Mouse (Mus musculus): ENCODE measurements at regions not wholly inside any gene's neighbourhood (a gene's known extent, or its start where the extent isn't known, plus 50 kb on each side); places are given as distances from the start of the nearest gene placed in this dataset.

DNA sequence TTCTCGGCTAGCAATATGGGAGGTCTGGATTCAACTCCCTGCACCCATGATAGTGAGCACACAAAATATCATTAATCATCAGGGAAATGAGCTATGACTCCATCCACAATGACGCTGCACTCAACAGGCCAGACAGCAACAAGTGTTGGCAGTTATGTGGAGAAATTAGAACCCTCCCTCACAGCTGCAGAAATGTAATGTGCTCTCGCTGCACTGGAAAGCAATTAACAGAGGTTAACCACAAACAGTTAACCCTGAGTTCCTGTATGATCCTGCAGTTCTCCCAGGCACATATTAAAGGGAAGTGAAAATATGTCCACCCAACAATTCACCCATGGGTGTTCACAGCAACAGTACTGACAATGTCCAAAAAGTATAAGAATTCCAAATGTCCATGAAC lies 54.0 kb upstream of the Jade2 start:
- Histone ChIP-seq H3K27ac (replicated peaks) (no peak overlapping the region), H3K4me3 (no peak overlapping the region), H3K4me2 (no peak overlapping the region), H3K9me3 (no peaks in the 10 kb centered on the region), H3K36me3 (no peaks in the 10 kb centered on the region), H3K27me3 (no peaks in the 10 kb centered on the region), H3K4me1 (replicated peaks) (peaks cover 10% of the 10 kb centered on the region), H3K9ac (no peak overlapping the region)
- 84% methylated on average over 3 of the region's 3 CpGs for WGBS
- no peak for ATAC-seq (ENCODE audit: low read depth)

DNA sequence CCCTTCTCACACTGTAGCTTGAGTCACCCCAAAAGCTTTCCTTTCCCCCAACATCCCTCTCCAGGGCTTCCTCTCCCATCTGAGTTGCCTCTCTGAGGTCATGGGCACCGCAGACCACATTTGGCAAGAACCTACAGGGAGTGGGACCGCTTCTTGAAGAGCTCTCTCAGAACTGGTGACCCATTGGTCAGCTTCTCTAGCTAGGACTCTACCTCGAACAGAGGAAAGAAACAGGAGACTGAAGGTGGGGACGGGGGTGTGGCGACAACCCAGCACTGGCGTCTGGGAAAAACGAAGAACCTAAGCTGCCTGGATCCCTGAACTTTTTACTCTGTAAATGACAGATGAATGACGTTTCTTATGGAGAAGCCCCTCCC lies 51.8 kb upstream of the Cdkn2aipnl start:
- no peaks in the 10 kb centered on the region for H3K27me3 ChIP-seq
- no peaks in the 10 kb centered on the region for H3K36me3 ChIP-seq
- no peak overlapping the region for H3K27ac ChIP-seq (replicated peaks)
- no peak overlapping the region for H3K4me3 ChIP-seq
- peak overlapping the region; percentile 53 for H3K4me2 ChIP-seq
- ATAC-seq (ENCODE audit: low read depth), result no peak
- 20% methylated on average over 8 of the region's 8 CpGs for WGBS
- 0 out of 2 replicates have a peak overlapping the region, but pooled peaks have one; percentile 53 for H3K9ac ChIP-seq
- no peaks in the 10 kb centered on the region for H3K9me3 ChIP-seq
- H3K4me1 ChIP-seq (replicated peaks), result peaks cover 16% of the 10 kb centered on the region

DNA sequence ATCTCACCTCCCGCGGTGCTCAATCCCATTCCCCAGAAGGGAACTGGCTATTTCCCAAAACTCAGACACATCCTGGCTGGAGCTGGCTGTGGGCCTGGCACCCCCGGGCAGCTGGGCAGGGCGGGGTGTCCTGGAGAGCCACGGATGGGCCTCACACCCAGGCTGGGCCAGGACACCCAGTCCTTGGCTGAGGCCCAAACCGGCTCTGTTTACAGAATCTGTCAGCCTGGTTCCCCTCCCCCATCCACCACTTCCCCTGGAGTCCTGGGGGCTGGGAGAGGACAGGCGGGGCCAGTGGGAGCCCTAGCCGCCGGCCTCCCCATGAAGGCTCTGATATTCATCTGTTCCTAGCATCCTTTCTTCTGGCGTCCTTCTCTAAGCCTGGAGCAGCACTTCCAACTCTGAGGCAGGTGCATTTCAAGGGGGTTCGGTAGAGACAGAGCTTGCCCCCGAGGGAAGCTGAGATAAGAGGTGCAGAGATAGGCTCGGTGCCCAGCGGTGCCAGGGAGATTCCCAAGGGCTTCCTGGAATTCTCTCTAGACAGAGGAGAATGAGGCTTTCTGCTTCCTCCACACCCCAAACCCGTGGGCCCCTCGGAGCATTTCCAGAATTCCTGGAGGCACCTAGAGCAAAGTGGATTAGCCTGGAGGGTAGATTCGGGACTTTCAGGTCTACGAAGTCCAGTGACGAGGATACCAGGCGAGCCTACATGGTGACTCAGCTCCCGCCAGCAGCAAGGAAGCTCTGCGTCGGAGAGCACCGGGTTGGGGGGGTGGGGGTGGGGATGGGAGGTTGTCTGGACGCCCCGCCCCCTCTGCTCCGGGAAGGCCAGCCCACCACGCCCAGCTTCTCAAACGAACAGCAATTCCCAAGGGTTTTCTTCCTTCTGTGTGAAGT lies 51.2 kb upstream of the Cdkn2aipnl start:
- H3K36me3 ChIP-seq, result no peaks in the 10 kb centered on the region
- H3K27me3 ChIP-seq, result no peaks in the 10 kb centered on the region
- under 1% methylated on average over 29 of the region's 29 CpGs for WGBS
- peaks cover 16% of the 10 kb centered on the region for H3K4me1 ChIP-seq (replicated peaks)
- no peaks in the 10 kb centered on the region for H3K9me3 ChIP-seq
- H3K27ac ChIP-seq (replicated peaks), result peak overlapping the region; percentile 61; the same call in 1 of the 2 replicates
- peak overlapping the region; percentile 53 for H3K4me2 ChIP-seq
- peak overlapping the region; percentile 53 for H3K9ac ChIP-seq
- peak; percentile 80 for ATAC-seq (ENCODE audit: low read depth)
- peak overlapping the region; percentile 27 for H3K4me3 ChIP-seq
